Mouse (Mus musculus): ENCODE measurements around the gene Sema4a.
"Not testable (repeated sequence)": the region's sequence is repeated elsewhere in the genome, so short reads cannot be mapped to it uniquely, and the experiment has no call there.

Sema4a gene

DNA sequence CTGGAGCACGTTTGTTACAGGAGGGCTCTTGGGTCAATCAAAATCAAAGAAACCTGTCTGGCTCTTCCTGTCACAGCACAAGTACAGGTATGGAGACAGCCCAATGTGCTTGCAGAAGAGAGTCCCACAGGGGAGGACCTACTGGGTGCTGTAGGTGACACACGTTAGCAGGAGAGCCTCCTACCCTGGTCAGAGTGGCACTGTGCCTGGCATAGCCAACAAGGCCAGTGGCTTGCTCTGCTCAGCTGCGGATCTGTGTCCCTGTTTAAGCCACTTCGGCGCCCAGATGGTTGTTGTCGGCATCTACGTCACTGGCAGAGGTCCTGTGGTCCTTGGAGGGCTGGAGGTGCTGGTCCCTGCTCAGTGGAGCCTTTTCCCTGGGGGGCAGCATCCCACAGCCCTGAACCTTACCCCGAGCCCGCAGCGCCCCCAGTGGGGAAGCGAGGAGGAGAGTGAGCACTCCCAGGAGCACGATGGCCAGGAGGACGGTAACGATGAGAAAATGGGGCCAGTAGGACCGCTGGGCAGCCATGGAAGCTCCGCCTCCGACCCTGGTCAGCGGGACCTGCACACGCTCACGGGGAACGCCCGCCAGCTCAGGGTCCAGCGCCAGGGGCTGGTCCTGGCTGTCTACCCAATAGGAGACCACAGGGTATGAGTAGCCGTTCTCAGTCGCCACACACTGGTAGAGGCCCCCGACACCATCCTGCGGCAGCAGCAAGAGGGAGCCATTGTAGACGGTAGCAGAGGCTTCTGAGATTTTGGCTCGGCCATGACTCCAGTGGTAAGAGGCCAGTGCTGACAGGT, 24.4 kb downstream of the Sema4a start:
- in situ Hi-C loops (cut with MboI, MseI) = loop anchor here (5.0 kb wide), 1 partner anchor 36 kb away; no protein-coding TSS in a partner anchor

DNA sequence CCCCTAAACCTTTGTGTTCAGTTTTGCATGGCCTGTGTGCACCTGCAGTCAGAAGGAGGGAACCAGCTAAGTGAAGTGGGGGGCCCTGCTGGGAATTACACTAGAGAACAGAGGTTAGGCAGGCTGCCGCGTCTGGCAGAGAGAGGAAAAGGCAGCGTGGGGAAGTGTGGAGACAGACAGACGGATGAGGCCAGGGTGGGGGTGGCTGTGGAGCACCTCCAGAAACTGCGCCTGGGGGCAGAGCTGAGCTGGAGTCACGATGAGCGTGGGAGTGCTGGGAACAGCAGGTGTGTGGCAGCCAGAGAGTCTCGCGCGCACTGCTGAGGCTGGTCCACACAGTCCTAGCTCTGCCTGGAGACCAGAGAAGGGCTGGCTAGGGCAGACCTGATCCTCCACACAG, 25.5 kb downstream of the Sema4a start:
- in situ Hi-C loops (cut with MboI, MseI) = loop anchor here (5.0 kb wide), 1 partner anchor 37 kb away; no protein-coding TSS in a partner anchor

DNA sequence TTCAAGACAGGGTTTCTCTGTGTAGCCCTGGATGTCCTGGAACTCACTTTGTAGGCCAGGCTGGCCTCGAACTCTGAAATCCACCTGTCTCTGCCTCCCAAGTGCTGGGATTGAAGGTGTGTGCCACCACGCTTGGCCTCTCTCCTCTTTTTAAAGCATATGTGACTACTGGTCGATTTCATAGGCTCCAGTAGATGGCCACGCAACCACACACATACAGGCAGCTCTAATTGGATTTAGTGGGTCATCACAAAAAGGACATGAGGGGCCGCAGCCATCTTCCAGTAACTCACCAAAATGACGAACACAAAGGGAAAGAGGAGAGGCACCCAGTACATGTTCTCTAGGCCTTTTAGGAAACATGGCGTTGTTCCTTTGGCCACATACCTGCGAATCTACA, 32.3 kb downstream of the Sema4a start:
- in situ Hi-C loops (cut with MboI, MseI) = not testable (repeated sequence)

DNA sequence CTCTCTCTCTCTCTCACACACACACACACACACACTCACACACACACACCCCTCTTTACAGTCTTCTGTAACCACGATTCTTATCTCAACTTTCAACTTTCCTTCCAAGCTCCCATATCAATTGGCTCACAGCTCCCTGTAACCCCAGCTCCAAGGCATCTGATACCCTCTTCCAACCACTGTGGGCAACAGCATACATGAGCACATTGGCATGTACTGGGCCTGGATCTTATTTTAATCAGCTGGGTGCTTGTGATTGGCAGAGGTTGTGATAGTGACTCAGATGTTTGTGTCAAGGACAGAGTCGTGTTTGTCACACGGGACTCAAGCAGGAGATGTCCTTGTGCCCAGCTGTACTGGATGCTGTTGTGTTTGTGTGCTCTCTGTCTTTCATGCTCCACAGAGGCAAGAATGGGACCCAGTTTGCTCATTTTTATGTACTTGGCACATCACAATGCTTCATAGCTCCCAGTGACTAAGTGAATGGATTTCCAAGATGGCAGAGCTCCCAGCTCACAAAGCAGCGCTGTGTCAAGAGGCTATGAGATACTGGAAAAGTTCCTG, 33.6 kb downstream of the Sema4a start:
- in situ Hi-C loops (cut with MboI, MseI) = no loop called here

DNA sequence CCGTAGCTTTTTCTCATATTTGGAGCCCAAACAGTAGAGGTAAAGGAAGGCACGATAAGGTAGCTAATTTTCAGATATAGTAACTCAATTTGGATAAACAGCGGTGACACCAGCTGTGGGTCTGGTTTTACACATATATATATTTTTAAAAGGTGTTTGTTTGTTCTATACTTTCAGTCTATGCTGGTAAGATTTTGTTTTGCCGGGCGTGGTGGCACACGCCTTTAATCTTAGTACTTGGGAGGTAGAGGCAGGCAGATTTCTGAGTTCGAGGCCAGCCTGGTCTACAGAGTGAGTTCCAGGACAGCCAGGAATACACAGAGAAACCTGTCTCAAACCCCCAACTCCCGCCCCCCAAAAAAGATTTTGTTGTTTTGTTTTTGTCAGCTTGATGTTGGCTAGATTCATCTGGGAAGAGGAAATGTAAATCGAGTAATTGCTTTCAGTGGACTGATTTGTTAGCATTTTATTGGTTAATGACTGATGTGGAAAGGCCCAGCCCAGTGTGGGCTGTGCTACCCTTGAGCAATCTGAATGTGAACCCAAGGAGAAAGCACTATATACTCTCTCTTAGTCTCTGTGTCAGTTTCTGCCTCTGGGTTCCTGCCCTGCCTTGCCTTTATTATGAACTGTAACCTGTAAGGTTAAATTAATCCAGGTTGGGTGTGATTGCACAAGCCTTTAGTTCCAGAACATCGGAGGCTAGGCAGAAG, 35.1 kb downstream of the Sema4a start:
- in situ Hi-C loops (cut with MboI, MseI) = no loop called here

DNA sequence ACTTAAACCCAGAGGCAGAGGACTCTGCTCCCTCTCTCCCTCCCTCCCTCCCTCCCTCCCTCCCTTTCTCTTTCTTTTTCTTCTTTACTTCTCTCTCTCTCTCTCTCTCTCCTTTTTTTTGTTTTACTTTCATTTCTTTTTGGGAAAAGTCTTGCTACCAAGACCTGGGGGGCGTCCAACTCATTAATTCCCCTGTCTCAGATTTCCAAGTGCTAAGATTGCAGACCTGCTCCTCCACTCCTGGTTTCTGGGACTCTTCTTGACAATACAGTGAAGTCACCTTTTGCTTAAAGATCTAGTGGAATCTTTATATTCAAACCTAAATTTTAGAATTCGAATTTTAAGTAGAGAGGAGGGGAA, 35.7 kb downstream of the Sema4a start:
- in situ Hi-C loops (cut with MboI, MseI) = no loop called here

DNA sequence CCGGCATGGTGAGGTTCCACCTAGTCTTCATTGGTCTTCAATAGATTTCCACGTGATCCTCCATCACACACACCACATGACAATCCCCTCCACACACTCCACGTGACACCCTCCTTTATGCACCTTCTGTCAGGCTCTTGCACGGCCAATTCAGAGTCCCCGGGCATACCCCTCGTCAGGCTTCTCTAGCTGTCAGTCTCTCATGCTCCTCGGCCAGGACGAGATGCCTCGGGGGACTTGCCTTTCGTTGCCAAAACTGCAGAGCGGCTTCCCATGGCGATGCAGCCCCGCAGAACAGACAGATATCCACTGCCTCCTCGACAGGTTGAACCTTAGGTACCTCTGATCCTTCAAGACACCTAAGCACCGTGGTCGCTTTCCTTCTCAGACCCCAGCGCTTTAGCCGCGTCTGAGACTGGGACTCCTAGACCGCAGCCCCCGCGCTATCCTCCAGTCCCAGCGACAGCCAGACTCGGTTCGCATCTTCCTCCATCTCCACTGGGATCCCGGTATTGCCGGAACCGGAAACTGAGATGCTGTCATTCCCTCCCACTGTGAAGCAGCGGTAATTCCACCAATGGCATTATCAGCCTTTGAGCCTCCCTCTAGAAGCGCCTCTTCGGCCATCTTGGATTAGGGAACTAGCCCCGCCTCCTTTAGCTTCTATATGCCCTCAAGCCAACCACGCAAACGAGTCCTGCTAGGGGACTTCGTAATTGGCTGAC, 36.2 kb downstream of the Sema4a start, which contains the start of gene Slc25a44:
TSS of gene Slc25a44 (minus strand) at position 535 of the 725 bp plus-strand sequence.
- in situ Hi-C loops (cut with MboI, MseI) = no loop called here

DNA sequence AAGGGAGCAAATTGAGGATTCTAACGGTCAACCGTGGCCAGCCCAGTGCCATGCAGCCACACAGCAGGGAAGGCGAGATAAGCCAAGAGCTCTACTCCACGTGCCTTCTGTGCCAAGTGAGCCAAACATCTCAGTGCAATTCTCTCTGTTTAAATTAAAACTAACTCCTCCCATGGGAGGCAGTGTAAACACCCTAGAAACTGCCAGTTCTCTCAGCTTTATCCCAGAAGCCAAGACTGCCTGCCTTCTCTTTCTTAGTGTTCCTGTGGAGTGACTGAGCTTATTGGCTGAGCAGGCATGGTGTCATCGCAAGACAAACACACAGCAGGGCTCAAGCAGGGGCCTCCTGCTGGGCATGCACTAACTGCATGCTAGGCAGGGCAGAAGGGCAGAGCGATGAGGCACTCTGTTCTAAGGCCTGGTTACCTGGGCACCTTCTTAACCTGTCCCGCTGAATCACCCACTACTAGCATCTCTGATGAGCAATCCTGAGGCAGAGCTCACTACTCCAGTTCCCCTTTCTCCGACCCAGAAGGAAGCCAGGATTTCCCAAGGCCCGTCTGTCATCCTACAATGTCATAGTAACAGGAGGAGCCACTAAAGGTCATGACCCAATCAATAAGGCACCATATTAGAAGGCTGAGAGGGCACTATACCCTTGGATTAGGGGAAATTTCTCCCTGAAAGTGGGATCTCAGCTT, 38.8 kb downstream of the Sema4a start:
- in situ Hi-C loops (cut with MboI, MseI) = no loop called here

DNA sequence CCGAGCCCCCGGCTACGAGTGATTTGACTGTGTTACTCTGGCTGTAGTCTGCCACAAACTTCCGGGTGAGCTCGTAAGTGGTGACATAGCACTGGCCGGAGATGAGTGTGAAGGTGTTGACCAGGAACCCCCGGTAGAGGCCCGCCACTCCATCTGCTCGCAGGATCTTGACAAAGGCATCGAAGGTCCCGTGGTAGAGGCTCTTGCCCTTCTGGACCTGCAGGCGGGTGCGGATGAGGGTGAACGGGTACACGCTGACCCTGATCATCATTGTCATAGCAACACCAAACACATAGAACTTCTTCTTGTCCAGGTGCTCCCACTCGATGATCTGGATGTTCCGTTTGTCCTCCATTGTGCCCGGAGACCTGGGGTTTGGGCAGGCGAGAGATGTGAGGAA, 40.2 kb downstream of the Sema4a start:
- in situ Hi-C loops (cut with MboI, MseI) = no loop called here

DNA sequence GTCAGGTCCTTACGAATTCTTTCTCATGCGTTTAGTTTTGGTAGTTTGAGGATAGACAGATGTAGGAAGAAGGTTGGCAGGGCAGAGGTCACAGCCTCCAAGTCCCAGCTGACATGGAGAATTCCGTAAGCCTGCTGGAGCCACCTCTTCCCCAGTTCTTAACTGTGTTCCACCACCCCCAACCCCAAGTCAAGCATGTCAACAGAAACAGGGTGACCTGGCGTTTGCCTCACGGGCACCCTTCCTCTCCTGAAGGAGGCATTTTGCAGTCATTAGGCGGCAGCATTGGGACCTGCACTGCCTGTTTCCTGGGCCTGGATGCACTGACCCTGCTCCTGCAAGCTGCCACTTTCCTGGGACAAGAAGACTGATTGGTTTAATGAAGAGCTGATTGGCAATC, 43.0 kb downstream of the Sema4a start:
- in situ Hi-C loops (cut with MboI, MseI) = no loop called here

DNA sequence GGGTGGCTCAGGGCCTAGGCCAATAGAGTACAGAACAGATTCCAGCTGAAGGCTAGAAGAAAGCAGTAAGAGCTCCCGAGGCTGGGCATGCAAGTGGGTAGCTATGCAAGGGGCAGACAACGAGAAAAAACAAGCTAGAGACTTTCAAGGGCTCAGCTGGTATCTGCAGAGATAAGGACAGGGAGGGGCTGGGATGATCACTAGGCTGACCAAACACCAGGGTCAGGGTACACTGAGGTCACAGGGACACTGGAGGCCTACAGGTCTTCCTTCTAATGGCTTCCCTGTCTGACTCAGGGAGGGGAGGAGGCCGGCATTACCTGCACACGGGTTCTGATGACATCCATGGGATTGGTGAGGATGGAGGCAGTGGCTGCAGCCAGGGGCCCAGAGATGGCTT, 45.3 kb downstream of the Sema4a start:
- in situ Hi-C loops (cut with MboI, MseI) = no loop called here

DNA sequence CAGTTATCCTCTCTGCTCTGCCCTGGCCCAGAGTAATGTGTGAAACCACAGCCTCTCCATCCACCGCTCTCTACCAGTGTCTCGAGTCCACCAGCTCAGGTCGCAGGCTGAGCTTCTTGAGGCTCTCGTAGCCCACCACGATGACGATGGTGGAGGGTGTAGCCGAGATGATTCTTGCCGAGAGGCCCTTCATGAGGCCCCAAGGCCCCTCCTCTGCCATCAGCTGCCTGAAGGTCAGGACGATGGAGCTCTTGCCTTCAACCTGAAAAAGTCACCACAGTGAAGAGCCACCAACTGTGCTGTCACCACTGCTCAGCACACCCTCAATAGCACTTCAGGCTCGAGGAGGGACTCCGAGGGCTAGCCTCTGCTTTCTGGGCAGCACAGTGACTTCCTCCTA, 48.3 kb downstream of the Sema4a start:
- in situ Hi-C loops (cut with MboI, MseI) = no loop called here

DNA sequence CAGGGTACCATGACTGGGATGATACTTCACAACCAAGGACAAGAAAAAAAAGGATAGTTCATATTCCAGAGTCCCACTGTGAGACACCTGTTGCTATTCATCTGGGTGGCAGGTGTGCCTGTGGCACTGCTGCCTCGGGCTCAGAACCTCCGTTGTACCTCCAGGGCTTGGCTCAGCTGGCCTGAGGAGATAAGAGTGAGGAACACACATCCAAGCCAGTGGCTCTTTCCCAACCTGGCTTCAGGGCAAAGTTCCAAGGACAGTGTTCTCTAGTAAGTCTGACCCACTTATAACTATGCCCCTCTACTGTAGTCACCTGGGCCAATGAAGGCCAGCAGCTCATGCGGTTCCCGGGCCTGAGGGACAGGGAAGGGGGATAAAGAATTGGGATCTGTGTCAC, 49.3 kb downstream of the Sema4a start:
- in situ Hi-C loops (cut with MboI, MseI) = no loop called here

DNA sequence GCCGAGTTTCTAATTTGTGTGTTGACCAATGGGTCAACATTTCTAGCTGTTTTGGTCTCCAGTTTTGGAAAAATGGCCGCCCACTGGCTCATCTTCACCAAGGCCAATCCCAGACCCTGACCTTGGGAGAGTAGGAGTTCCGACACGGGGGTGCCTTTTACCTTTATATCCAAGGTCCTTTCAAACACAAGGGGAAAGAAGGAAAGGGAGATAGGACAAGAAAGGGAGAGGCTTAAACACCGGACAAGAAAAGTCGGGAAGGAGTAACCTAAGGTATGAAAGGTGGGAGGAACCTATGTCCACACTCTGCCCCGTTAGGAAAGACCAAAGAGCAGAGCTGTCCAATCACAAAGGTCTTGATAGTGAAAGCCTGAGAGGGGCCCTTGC, 50.3 kb downstream of the Sema4a start:
- in situ Hi-C loops (cut with MboI, MseI) = no loop called here

DNA sequence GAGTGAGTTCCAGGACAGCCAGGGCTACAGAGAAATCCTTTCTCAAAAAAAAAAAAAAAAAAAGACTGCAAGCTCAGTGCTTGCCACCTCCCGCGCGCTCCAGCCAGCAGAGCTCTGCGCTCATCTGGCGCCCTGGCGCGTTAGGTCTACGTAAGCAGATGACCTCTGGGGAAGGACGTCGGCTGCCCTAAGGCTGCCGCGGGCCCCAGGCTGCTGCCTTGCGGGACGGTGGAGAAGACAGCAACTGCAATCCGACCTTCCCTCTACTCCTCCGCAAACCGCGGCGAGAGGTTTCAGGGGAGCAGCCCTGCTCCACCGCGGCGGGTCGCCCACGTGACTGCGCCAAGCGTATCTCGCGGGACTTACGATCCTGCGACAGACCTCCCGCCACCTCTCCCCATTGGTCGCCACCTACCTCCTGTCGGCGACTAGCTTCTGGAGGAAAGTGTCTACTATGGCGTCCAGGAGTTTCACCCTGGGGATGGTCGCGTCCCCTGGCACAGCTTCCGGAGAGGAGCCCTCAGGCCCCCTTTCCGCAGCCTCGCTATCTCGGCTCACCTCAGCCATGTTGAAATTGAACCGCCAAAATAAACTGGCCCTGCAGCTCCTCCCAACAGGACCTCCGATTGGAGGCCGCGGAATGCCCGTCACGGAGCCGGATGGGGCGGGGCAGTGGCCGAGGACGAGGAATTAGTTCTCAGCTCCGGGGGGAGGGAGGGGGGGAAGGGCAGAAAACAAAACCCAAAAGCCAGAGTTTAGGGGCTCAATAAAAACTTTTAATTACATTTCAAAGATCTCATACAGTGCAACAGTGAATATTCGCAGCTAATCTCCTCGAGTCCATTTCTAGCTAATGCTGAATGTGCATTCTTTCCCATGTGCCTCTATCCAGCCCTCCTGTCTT, 51.0 kb downstream of the Sema4a start, which contains the start of gene Pmf1:
TSS of gene Pmf1 (minus strand) at position 591 of the 904 bp plus-strand sequence.
- in situ Hi-C loops (cut with MboI, MseI) = loop anchor here (5.0 kb wide), 2 partner anchors 57 to 112 kb away; no protein-coding TSS in a partner anchor

DNA sequence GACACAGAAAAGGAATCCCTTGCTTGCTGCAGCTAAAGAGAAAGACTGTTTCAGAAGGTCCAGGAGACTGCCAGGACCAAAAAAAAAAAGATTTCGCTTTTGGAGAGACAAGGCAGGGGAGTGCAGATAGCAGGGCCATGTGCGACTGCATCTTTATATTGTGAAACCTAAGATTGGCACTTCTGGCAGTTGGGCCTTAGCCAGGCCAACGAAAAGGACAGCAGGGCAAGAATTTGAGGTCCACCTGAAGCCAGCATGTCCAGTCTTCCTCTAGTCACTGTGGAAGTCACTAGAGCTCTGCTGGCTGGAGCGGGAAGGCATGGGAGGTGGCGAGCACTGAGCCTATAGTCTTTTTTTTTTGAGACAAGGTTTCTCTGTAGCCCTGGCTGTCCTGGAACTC, 52.0 kb downstream of the Sema4a start:
- in situ Hi-C loops (cut with MboI, MseI) = loop anchor here (5.0 kb wide), 2 partner anchors 58 to 113 kb away; no protein-coding TSS in a partner anchor

DNA sequence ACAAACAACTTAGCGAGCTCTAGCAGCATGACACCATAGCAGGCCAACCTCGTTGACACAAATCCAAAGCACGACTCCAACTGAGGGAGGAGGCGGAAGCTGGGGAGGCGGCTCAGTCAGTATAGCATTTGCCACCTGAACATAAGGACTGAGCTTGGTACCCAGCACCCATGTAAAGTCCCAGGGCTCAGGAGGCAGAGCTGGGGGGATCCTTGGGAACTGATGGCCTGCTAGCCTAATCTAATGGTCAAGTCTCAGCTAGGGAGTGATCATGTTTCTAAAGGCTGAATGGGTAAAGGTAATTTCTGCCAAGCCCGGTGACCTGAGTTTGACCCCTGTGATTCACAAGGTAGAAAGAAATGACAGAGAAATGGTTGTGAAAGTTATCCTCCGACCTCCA, 53.5 kb downstream of the Sema4a start:
- in situ Hi-C loops (cut with MboI, MseI) = loop anchor here (5.0 kb wide), 2 partner anchors 60 to 115 kb away; no protein-coding TSS in a partner anchor

DNA sequence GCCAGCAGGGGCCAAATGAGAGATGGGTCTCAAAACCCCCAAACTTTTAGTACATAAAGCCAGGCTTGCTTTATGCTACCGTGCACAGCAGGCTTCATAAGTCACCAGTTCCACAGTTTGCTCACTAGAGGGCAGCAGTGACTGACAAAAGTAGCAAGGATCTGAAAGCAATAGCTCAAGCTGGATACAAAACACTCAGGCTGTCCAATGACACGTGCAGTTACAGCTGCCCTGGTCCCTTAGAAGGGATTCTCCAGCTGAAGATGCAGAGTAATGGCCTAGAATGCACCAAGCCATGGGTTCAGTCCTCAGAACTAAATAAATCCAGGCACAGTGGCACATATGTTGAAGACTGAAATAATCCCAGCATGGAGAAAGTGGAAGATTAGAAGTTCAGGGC, 53.9 kb downstream of the Sema4a start:
- in situ Hi-C loops (cut with MboI, MseI) = loop anchor here (5.0 kb wide), 2 partner anchors 60 to 115 kb away; no protein-coding TSS in a partner anchor

DNA sequence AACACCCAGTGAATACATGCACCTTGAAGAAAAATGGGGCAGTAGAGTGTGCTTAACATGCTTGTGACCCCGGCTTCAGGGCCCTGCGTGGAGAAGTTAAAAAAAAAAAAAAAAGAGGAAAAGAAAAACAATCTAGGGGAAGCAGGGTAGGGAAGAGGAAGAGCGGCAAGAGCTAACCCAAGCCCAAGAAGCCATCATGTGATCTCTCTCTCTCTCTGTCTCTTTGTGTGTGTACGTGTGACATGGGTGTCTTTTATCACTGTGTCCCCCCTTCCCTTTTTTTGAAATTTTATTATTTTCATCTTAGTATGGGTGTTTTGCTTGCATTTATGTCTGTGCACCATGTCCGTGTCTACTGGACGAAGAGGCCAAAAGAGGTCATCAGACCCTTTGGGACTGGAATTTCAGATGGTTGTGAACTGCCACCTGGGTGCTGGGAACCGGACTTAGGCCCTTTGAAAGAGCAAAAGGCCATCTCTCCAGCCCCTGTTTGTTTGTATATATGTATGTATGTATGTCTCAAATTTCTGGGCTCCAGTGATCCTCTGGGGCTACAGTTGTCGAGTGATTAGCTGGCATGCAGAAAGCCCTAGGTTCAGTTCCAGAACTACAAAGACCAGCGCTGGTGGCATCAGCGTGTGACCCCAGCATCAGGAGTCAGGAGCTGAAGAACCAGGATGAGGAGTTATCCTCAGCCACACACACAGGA, 57.3 kb downstream of the Sema4a start:
- in situ Hi-C loops (cut with MboI, MseI) = no loop called here

Data from T-helper 2 cell (primary cell).